Comparison of ENCODE assay signal across 20 mouse cellular contexts in the genomic region with DNA sequence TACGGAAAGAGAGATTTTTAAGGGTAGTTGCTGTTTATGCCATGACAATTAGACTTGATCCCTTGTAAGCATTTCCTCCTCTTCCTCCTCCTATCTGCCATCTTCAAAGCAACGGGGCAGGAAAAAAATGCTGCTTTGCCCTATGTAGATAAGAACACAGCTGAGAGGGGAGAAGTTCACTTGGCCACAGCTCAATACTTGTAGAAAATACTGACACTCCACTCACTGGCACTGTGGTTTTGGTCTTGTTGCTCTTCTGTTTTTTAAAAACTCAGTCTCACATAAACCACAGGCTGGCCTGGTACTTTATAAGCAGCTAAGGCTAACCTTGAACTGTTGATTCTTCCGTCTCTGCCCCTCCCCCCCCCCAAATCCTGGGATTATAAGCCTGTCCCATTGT.
DNase-seq lines count a peak whose midpoint lies in the region; ATAC-seq lines count a peak whose summit lies in the region.
"Had no signal": no experiment of that assay in that cellular context is flagged by ENCODE, and none has a peak within 500 bp of the region (broad histone marks: within the 10 kb centered on the region; RNA-seq: fewer than 3 reads in every experiment).

No protein-coding gene starts in this region.

- peaks cover 66% of the 10 kb centered on the region for H3K4me1 ChIP-seq in heart, embryonic 10.5 days

- DNase-seq in heart, embryonic 10.5 days (ENCODE audit: low spot score): no peak
- DNase-seq in heart, postnatal 4 days: no peak
- DNase-seq in testis, postnatal 10 days (ENCODE audit: low spot score): peak; percentile 4
- DNase-seq in testis, postnatal 14 days (ENCODE audit: low spot score): no peak
- peak; percentile 34 for DNase-seq in naive thymus-derived CD4-positive, alpha-beta T cell, adult 2 months (ENCODE audit: low read depth)
- DNase-seq in retina, embryonic 14.5 days (ENCODE audit: low spot score): no peak
- DNase-seq: cerebellum, adult 2 months; cerebellum, postnatal 10 days; embryo, embryonic 11 days; gastrocnemius, postnatal 10 days; heart, postnatal 10 days had no signal

- H3K4me3 ChIP-seq in heart, embryonic 10.5 days: no peak overlapping the region
- H3K4me3 ChIP-seq: embryonic facial prominence, embryonic 15.5 days; forebrain, embryonic 12.5 days; intestine, embryonic 15.5 days had no signal

- 49% methylated on average over 3 of the region's 3 CpGs for WGBS in heart, embryonic 10.5 days

- no peaks in the 10 kb centered on the region for H3K36me3 ChIP-seq in heart, embryonic 10.5 days
- H3K36me3 ChIP-seq: embryonic facial prominence, embryonic 15.5 days; forebrain, embryonic 12.5 days; G1E; intestine, embryonic 15.5 days had no signal

- no peaks in the 10 kb centered on the region for H3K9me3 ChIP-seq in heart, embryonic 10.5 days
- H3K9me3 ChIP-seq: embryonic facial prominence, embryonic 15.5 days; forebrain, embryonic 12.5 days; intestine, embryonic 15.5 days had no signal

- ATAC-seq in common myeloid progenitor, adult 5-6 weeks (replicated peaks; ENCODE audit: low read depth, poor library complexity, severe bottlenecking): peak; percentile 60
- no peak for ATAC-seq in erythroblast, adult 5-6 weeks (replicated peaks; ENCODE audit: low FRiP score, poor library complexity, severe bottlenecking)
- ATAC-seq: CD4-positive, CD25-positive, alpha-beta regulatory T cell, adult 4 months; forebrain, embryonic 16.5 days; intestine, embryonic 15.5 days had no signal

- peaks cover 10% of the 10 kb centered on the region; the same call in 1 of the 2 replicates for H3K27me3 ChIP-seq in heart, embryonic 10.5 days (ENCODE audit: insufficient read depth, poor library complexity, severe bottlenecking)
- H3K27me3 ChIP-seq: embryonic facial prominence, embryonic 15.5 days; intestine, embryonic 15.5 days had no signal

- 0 out of 2 replicates have a peak overlapping the region, but pooled peaks have one; percentile 4 for H3K27ac ChIP-seq in heart, embryonic 10.5 days
- H3K27ac ChIP-seq: embryonic facial prominence, embryonic 15.5 days; forebrain, embryonic 12.5 days; hindbrain, embryonic 14.5 days; intestine, embryonic 15.5 days had no signal

Comparison
In these comparisons a context has a peak if more than half of its experiments do, and no peak if none do; other contexts are left out.
1. DNase-seq: peak in testis, postnatal 10 days (single experiment) and naive thymus-derived CD4-positive, alpha-beta T cell, adult 2 months (single experiment); none in heart, embryonic 10.5 days (single experiment), heart, postnatal 4 days (single experiment), testis, postnatal 14 days (single experiment) and retina, embryonic 14.5 days (single experiment).